Mouse (Mus musculus) heart, postnatal 14 days (tissue): ENCODE measurements at regions not wholly inside any gene's neighbourhood (a gene's known extent, or its start where the extent isn't known, plus 50 kb on each side); places are given as distances from the start of the nearest gene placed in this dataset.

Experiments used
- DNase-seq, 2 experiments: peaks; one replicate each; pipeline ENCODE4 v3.0.0; 2021 to 2022
- intact Hi-C: fragments of 180-260 bp; cut with DNase I; formaldehyde crosslinking; loops from one replicate; pipeline ENCODE4 v1.15.1; 2025

GRCm38 (mm10) chr17:85932360-85933132, 212.4 kb downstream of the Srbd1 start:
- DNase-seq, result no peak
- intact Hi-C loops, result no loop called here

GRCm38 (mm10) chr17:85931955-85932354, 213.0 kb downstream of the Srbd1 start:
- intact Hi-C loops, result no loop called here
- DNase-seq, result no peak

DNA sequence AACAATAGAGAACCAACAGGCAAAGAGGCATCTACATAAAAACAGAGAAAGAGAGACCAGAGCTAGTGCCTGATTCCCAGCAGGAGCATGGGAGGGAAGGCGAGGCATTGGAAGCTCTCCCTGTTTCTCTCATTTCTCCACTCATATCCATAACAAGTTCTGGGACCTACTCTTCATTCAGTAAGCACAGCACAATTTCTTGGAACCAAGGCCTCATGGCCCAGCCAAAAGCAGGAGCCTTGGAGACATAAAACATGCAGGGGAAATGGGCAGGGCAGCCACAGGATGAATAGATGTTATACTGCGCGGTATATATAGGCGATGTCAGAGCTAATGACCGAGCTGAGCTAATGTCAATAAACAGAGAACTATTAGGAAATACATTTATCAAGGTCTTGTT, 214.2 kb downstream of the Srbd1 start:
- DNase-seq, result no peak
- intact Hi-C loops, result no loop called here

- intact Hi-C loops, result no loop called here
- DNase-seq, result no peak
Observed at GRCm38 (mm10) chr17:85930331-85930730, 214.6 kb downstream of the Srbd1 start.

DNA sequence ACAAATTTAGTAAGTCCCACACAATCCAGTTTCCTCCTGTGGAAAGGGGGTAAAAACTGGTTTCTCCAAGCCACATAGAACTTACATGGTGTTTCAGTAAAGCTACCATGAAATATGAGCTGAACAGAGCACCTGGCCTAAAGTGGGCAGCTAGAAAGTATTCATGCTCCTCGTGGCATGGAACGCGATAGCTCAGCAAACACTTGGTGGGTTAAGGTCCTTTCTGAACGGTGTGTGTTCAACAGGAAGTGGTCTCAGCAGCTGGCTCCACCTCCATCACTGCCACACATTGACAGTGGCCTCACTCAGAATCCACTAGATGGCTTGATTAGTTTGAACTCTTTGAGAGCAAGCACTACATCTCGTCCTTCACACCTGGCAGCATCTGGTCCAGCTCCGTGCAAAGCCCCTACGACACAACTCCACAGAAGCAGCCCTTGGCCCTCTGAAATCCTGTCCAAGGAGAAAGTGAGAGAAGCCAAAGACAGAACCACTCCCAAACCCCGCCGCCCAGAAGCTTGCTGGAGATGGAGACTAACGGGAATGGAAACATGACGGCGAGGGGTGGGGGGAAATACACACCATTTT, 215.2 kb downstream of the Srbd1 start:
- intact Hi-C loops, result no loop called here
- no peak for DNase-seq

- intact Hi-C loops, result no loop called here
Observed at GRCm38 (mm10) chr17:85928543-85928942, 216.4 kb downstream of the Srbd1 start.

DNA sequence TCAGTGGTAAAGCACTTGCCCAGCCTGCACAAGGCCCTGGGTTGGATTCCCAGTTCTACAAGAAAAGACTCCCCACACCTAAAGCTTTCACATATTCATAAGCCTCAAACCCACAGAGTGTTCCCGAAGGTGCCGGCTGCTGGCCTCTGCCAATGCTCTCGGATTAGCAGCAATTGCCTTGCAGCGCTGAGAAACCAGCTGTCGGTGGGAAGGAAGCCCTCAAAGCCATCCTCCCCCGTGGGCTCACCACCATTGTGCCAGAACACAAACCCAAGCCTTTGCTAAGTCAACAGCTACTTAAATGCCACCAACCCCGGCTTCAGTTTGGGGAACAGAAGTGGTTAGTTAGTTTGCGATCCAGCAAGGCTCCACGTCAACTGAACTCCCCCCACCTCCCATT, 217.7 kb downstream of the Srbd1 start:
- intact Hi-C loops, result no loop called here
- DNase-seq, result no peak

More at GRCm38 (mm10) chr17:85928543-85928942, 216.4 kb downstream of the Srbd1 start:
- no peak for DNase-seq

- no peak for DNase-seq
- intact Hi-C loops, result no loop called here
Observed at GRCm38 (mm10) chr17:85926044-85926443, 218.9 kb downstream of the Srbd1 start.

GRCm38 (mm10) chr17:85921219-85921673, 223.7 kb downstream of the Srbd1 start:
- no peak for DNase-seq
- intact Hi-C loops, result no loop called here

GRCm38 (mm10) chr17:85919868-85920267, 225.1 kb downstream of the Srbd1 start:
- intact Hi-C loops, result no loop called here
- DNase-seq, result no peak

DNA sequence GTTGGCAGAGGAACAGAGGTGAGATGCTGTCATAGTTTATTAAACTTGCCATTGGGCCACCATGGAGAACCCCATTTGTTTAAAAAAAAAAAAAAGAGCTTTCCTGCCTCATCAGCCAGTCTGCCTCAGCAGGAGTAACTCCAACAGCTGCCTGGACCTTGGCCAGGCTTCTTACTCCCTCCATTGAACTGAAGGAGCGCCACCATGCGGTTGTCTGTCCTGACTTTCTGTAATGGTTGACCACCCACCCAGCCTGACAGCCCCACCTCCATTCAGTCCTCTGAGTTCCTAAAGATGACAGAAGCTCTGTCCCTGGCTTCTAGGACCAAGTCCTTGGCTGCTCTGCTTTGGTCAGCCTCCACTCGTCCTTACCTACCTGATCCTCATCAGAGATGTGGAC, 227.8 kb upstream of the Six2 start:
- intact Hi-C loops, result no loop called here

GRCm38 (mm10) chr17:85914062-85914461, 226.0 kb upstream of the Six2 start:
- intact Hi-C loops, result no loop called here
- no peak for DNase-seq

More for the DNA sequence above, 227.8 kb upstream of the Six2 start:
- DNase-seq, result no peak

GRCm38 (mm10) chr17:85908709-85909108, 220.6 kb upstream of the Six2 start:
- DNase-seq, result no peak
- intact Hi-C loops, result no loop called here

DNA sequence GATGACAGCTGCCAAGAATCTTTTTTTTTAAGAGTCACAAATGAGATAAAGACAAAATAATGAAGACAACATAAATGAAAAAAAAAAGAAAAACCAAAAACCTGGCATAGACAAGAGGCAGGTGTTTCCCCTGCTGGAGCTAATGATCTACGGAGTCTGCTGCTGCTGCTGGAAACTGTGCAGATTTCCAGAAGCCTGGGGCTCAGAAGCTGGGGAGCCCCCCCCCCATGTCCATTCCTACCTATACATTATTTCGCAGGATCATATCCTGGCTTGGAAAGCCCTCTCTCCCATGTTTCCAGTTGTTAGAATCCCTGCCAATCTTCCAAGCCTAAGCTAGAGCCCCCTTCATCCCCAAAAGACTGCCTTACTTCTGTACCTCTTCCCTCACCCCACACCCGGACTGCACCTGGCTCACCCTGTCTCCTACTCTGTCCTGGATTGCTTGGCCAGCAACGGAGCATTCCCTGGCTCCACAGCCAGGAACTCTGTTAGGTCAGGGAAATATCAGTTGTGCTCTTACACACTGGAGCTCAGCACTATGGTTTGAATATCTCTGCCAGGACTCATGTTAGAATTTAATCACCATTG, 218.6 kb upstream of the Six2 start:
- no peak for DNase-seq
- intact Hi-C loops, result no loop called here

DNA sequence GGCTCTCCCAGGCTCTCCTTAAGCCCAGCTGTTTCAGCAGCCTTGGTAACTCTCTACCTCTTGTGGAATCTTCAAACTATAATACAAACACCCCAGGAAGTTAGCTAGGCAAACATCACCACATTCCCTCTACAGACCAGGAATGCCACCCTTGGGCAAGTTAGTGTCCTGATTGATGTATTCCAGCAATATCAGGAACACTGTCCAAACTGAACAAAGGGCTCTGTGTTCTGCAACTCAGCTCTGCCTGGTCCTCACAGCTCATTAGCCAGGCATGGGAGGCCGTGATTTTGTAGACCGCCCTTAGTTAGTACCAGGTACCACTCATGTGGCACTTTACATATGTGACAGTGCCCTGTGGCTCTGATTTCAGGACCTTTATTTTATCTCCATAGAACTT, 214.5 kb upstream of the Six2 start:
- DNase-seq, result no peak

GRCm38 (mm10) chr17:85899096-85899495, 211.0 kb upstream of the Six2 start:
- DNase-seq, result no peak
- intact Hi-C loops, result no loop called here

More for the DNA sequence above, 214.5 kb upstream of the Six2 start:
- intact Hi-C loops, result no loop called here

- DNase-seq, result no peak
- intact Hi-C loops, result no loop called here
Observed at GRCm38 (mm10) chr17:85895978-85896377, 207.9 kb upstream of the Six2 start.

- intact Hi-C loops, result no loop called here
- DNase-seq, result no peak
Observed at GRCm38 (mm10) chr17:85891243-85891642, 203.2 kb upstream of the Six2 start.

- no peak for DNase-seq
- intact Hi-C loops, result no loop called here
Observed at GRCm38 (mm10) chr17:85889746-85890532, 201.9 kb upstream of the Six2 start.

DNA sequence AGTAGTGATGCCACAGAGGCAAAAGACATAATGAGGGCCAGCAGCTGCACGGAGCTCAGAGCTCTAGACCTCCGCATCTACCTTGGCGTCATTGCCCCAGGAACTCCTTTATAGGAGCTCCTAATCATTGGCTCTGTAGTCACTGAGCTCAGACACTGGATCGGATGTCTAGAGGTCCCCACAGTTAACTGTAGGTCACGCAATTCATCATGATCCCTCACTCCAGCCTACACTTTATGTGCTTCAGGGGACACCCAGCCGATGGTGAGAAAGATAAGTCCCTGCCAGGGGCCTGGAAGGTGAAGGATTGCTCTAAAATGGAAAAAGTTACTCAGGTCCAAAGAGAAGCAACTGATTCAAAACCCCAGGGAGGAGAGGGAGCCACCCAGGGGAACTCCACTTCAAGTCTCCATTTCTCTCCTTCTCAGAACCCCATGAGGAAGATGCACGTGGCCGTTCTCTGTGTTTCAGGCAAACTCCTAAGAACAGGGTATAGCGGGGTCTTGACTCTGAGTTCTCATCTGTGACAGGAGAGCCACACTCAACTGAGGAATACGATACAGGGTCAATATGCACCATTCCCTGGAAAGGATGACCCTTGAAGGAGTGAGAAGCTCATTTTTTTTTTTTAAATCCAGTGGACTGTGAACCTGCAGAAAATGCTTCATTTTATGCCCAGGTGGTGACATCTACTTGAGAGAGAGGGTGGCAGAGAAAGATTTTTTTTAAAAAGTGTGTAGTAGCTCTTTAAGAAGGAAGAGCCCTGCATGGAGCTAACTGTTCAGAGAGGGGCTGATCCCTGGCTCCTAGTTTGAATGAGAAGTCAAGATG, 200.7 kb upstream of the Six2 start:
- DNase-seq, result no peak
- intact Hi-C loops, result no loop called here
